Mouse (Mus musculus): ENCODE results near the gene Spata7. TPM values are rescaled to one million over a fixed set of nuclear protein-coding genes. Genes with fewer than 3 reads are reported as not detected.
"Not testable (repeated sequence)": the region's sequence is repeated elsewhere in the genome, so short reads cannot be mapped to it uniquely, and the experiment has no call there.

Gene Spata7
- polyA plus RNA-seq, 1 experiment, result 2.0 TPM

DNA sequence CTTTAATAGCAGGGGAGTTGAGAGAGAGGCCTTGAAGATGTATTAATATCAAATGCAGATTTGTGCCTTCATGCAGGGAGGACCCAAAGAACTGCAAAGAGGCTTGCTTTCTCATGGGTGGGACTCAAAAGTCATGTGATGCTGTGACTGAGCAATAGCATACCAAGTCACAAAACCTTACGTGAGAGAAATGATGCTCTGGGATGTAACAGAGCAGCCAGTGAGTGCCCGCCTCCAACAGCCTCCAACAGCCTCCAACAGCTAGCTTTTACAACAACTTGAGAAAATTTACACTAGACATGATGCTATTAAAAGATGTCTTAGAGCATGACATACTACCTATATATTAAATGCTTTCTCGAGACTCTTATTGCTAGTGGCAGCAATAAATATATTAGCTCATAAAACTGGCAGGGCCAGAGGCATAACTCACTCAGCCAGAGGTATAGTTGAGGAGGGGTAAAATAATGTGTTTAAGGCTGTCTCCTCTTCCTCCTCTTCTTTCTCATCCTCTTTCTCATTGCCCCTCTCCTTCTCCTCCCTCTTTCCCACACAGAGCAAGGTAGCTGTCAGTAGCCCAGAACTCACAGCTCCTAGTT, 12.9 kb upstream of the Spata7 start:
- no peak overlapping the region for H3K4me3 ChIP-seq (replicated peaks)
- H3K4me1 ChIP-seq, result no peaks in the 10 kb centered on the region
- no peaks in the 10 kb centered on the region for H3K36me3 ChIP-seq (replicated peaks; ENCODE audit: low read length)
- H3K27me3 ChIP-seq (replicated peaks), result no peaks in the 10 kb centered on the region
- H3K9me3 ChIP-seq, result peaks cover 9% of the 10 kb centered on the region; the same call in 1 of the 2 replicates
- TF ChIP-seq FLI1 (IDR thresholded peaks at IDR 0.05; ENCODE audit: low read length), result no peak
- TF ChIP-seq GATA1 (IDR thresholded peaks at IDR 0.05; ENCODE audit: borderline replicate concordance, low read length), result no peak

DNA sequence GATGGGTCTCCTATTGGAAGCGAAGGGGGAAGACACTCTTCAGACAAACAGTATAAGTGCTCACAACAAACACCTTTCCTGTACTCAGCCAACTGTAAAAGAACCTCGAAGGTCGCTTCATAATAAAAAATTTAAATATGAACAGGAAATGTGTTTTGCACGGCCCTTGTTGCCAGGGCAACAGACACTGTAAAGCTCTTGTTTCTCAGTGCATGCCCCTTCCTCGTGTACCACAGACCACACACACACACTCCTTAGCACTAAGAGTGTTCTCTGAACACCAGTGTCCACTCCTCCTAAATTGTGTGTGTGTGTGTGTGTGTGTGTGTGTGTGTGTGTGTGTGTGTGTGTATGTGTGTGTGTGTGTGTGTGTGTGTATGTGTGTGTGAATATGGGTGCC, 12.2 kb upstream of the Spata7 start:
- peaks cover 9% of the 10 kb centered on the region; the same call in 1 of the 2 replicates for H3K9me3 ChIP-seq
- H3K4me1 ChIP-seq, result no peaks in the 10 kb centered on the region
- H3K4me3 ChIP-seq (replicated peaks), result no peak overlapping the region
- TF ChIP-seq GATA1 (IDR thresholded peaks at IDR 0.05; ENCODE audit: borderline replicate concordance, low read length) (no peak), FLI1 (IDR thresholded peaks at IDR 0.05; ENCODE audit: low read length) (no peak)
- H3K27me3 ChIP-seq (replicated peaks), result no peaks in the 10 kb centered on the region
- no peaks in the 10 kb centered on the region for H3K36me3 ChIP-seq (replicated peaks; ENCODE audit: low read length)

DNA sequence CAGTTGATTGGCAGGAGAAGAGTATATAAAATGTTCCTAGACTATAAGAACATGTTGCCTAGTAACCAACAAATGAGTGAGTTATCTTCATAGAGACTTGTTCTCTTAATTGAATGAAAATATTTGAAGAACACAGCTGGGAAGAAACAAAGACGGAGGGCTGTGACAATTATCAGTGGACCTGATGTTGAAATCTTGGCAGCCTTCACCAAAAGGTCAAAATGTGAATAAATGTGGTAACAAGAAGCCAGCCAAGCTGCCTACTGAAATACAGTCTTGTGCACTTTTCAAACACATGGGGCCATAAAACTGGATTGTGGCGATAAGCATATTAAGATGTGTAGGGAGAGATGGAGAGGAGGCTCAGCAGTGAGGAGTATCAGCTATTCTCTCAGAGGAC, 8.5 kb upstream of the Spata7 start:
- H3K9me3 ChIP-seq, result no peaks in the 10 kb centered on the region
- no peaks in the 10 kb centered on the region for H3K4me1 ChIP-seq
- TF ChIP-seq GATA1 (IDR thresholded peaks at IDR 0.05; ENCODE audit: borderline replicate concordance, low read length) (no peak), FLI1 (IDR thresholded peaks at IDR 0.05; ENCODE audit: low read length) (no peak)
- no peaks in the 10 kb centered on the region for H3K36me3 ChIP-seq (replicated peaks; ENCODE audit: low read length)
- H3K4me3 ChIP-seq (replicated peaks), result no peak overlapping the region
- no peaks in the 10 kb centered on the region for H3K27me3 ChIP-seq (replicated peaks)

DNA sequence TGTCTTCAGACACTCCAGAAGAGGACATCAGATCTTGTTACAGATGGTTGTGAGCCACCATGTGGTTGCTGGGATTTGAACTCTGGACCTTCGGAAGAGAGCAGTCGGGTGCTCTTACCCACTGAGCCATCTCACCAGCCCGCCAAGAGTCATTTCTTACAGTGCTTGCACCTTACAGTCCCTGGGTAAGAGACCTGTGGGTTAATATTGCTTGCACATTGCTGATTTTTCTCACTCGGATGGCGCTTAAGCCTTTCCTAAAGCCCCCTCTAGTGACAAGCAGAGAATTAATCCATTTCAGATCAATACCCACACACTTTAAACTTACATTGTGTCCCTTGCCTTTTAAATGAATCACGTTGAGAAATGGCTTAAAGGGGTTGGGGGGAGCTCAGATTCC, 7.0 kb upstream of the Spata7 start:
- H3K36me3 ChIP-seq (replicated peaks; ENCODE audit: low read length); H3K4me3 ChIP-seq (replicated peaks); H3K9me3 ChIP-seq; H3K4me1 ChIP-seq; H3K27me3 ChIP-seq (replicated peaks): not testable (repeated sequence)

DNA sequence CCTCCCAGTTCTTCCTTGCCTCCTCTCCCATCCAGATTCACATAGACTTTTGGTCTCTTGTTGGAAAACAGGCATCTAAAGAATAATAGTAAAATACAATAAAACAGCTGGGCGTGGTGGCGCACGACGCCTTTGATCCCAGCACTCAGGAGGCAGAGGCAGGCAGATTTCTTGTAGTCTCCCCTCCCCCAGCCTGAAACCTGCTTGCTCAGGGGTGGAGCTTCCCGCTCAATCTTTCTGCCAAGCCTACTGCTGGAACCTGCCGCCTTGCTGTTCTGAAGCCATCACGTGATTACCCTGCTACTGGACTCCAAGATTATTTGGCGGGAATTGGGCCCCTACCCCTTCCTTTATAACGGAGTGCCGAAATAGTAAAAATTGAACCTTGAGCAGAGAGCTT, 4.7 kb upstream of the Spata7 start:
- peaks cover 10% of the 10 kb centered on the region for H3K9me3 ChIP-seq
- not testable (repeated sequence) for H3K4me3 ChIP-seq (replicated peaks); H3K27me3 ChIP-seq (replicated peaks); H3K36me3 ChIP-seq (replicated peaks; ENCODE audit: low read length)
- H3K4me1 ChIP-seq, result peaks cover 11% of the 10 kb centered on the region

GRCm38 (mm10) chr12:98628260-98628970, 458 bp downstream of the Spata7 start:
- TF ChIP-seq FLI1 (IDR thresholded peaks at IDR 0.05; ENCODE audit: low read length), result no peak
- no peak for TF ChIP-seq GATA1 (IDR thresholded peaks at IDR 0.05; ENCODE audit: borderline replicate concordance, low read length)
- Histone ChIP-seq H3K27me3 (replicated peaks) (no peaks in the 10 kb centered on the region), H3K9me3 (peaks cover 10% of the 10 kb centered on the region), H3K4me3 (replicated peaks) (peak overlapping the region; percentile 95), H3K36me3 (replicated peaks; ENCODE audit: low read length) (peaks cover 6% of the 10 kb centered on the region), H3K4me1 (peaks cover 18% of the 10 kb centered on the region)

DNA sequence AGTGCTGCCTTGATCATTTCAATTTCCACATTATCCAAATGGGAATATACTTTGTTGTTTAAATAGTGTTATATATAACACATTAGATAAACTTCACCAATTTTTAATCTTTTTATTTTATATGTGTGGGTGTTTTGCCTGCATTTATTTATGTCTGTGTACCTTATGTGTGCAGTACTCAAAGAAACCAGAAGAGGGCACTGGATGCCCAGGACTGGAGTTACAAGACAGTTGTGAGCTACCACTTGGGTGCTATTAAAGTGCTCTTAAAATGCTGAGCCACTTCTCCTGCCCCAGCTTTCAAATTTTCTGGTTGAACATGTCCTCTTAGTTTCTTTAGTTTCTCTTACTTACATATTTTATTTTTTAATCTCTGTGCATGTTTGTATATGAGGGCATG, 16.9 kb downstream of the Spata7 start:
- H3K27me3 ChIP-seq (replicated peaks), result no peaks in the 10 kb centered on the region
- H3K9me3 ChIP-seq, result no peaks in the 10 kb centered on the region
- TF ChIP-seq FLI1 (IDR thresholded peaks at IDR 0.05; ENCODE audit: low read length), result no peak
- H3K4me1 ChIP-seq, result no peaks in the 10 kb centered on the region
- H3K4me3 ChIP-seq (replicated peaks), result no peak overlapping the region
- H3K36me3 ChIP-seq (replicated peaks; ENCODE audit: low read length), result peaks cover 4% of the 10 kb centered on the region

DNA sequence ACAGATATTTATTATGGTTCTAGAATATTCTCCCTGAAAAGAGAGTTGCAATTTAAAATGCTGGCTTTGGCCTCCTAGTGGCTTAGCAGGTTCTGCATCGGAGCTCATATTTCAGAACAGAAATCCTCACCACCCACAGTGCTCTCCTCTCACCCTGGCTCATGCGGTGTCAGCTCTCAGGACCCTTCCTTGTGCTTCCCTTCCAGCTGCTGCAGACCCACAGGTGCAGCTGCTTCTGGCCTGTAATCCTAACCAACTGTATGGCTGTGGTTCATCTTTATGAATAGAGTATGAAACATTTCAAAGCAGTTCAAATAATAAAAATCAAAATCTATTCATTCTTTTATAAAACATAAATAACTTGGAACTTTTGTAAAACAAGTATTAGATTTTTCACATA, 28.9 kb downstream of the Spata7 start:
- H3K4me1 ChIP-seq, result no peaks in the 10 kb centered on the region
- peaks cover 15% of the 10 kb centered on the region for H3K36me3 ChIP-seq (replicated peaks; ENCODE audit: low read length)
- no peaks in the 10 kb centered on the region for H3K27me3 ChIP-seq (replicated peaks)
- TF ChIP-seq GATA1 (IDR thresholded peaks at IDR 0.05; ENCODE audit: borderline replicate concordance, low read length) (no peak), FLI1 (IDR thresholded peaks at IDR 0.05; ENCODE audit: low read length) (no peak)
- H3K9me3 ChIP-seq, result no peaks in the 10 kb centered on the region
- H3K4me3 ChIP-seq (replicated peaks), result no peak overlapping the region

DNA sequence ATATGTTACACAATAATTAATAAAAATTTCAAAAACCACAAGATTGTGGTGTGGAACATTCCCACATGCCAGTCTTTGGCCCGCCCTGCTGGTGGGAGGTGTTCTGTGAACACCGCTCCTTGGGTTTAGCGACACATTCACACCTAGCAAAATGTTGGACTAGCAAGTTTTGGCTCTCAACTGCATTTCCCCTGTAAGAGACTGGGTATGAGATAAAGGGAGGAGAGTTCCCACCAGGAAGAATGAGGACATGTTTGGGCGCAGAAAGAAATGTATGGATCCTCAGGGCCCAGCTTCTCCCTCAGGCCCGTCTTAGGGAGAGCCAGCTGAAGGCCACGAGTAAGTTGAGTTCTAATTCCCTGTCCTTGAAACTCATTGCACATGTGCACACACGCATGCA, 34.7 kb downstream of the Spata7 start:
- TF ChIP-seq FLI1 (IDR thresholded peaks at IDR 0.05; ENCODE audit: low read length) (no peak), GATA1 (IDR thresholded peaks at IDR 0.05; ENCODE audit: borderline replicate concordance, low read length) (no peak)
- peaks cover 31% of the 10 kb centered on the region for H3K36me3 ChIP-seq (replicated peaks; ENCODE audit: low read length)

DNA sequence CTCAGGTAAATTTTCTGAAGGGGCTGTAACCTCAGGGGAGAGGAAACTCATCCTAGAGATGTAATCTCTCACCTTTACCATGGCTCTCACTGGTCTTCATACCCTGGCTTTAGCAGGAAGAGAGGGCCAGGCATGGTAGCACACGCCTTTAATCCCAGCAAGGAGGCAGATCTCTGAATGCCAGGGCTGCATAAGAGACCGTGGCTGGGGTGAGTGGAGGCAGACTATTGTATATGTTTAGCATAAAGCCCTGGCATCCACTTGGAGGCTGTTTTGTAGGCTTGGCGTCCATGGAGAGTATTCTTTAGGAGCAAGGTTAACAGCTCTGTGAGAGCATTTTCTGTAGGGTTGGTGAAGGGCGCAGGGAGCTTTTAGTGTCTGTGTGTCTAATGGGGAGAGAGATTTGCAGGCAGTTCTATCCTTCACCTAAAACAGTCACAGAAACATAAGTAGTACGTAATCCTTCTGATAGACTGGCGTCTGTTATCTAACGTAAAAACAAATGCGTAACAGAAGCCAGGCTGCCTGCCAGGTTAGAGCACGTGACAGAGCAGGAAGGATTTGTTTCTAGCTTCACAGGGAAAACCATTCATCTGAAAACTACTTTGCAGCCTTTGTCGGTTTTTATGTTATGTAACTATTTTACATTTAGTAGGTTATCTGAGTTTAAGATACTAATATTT, 40.3 kb downstream of the Spata7 start:
- H3K9me3 ChIP-seq, result no peaks in the 10 kb centered on the region

More for the DNA sequence above, 34.7 kb downstream of the Spata7 start:
- Histone ChIP-seq H3K4me1 (0 out of 2 replicates have a peak, but pooled peaks cover 3% of the 10 kb centered on the region), H3K9me3 (no peaks in the 10 kb centered on the region), H3K27me3 (replicated peaks) (no peaks in the 10 kb centered on the region), H3K4me3 (replicated peaks) (no peak overlapping the region)

More for the DNA sequence above, 40.3 kb downstream of the Spata7 start:
- no peak for TF ChIP-seq FLI1 (IDR thresholded peaks at IDR 0.05; ENCODE audit: low read length)
- no peak for TF ChIP-seq GATA1 (IDR thresholded peaks at IDR 0.05; ENCODE audit: borderline replicate concordance, low read length)
- H3K36me3 ChIP-seq (replicated peaks; ENCODE audit: low read length), result peaks cover 14% of the 10 kb centered on the region
- no peaks in the 10 kb centered on the region for H3K27me3 ChIP-seq (replicated peaks)
- no peaks in the 10 kb centered on the region for H3K4me1 ChIP-seq
- H3K4me3 ChIP-seq (replicated peaks), result no peak overlapping the region
